Mouse (Mus musculus) cerebellum, adult 11 months (tissue): ENCODE results near the gene Tmem168.
A peak's percentile ranks its signal among the peaks of the same experiment; 100 is the strongest.

ENCODE experiments used
- DNase-seq: peaks from one replicate; pipeline ENCODE4 v3.0.0; 2022

Tmem168 gene

DNA sequence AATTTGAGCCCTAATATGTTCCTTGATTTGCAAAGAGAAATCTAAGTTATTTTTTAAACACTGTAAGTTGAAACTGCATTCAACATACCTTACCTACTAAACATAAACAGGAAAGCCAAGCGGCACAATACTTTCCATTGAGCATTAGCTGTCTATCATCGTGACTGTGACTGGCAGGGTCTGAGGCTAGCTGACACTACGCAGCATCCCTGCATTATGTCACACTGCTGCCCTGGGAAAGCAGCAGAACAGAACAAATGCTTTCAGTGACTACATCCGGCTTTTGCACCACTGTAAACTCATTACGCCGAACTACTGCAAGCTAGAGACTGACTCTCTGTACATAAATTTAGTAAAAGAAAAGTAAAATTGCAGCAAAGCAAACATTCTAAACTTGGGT is 23.1 kb downstream of the Tmem168 start:
- DNase-seq = no peak

- DNase-seq = no peak
Measured at GRCm38 (mm10) chr6:13582075-13582474, 25.8 kb downstream of the Tmem168 start.

- no peak for DNase-seq
Measured at GRCm38 (mm10) chr6:13565734-13566133, 42.2 kb downstream of the Tmem168 start.

- no peak for DNase-seq
Measured at GRCm38 (mm10) chr6:13555266-13555665, 52.6 kb downstream of the Tmem168 start.

- peak; percentile 9 for DNase-seq
Measured at GRCm38 (mm10) chr6:13541761-13542160, 66.1 kb downstream of the Tmem168 start.

GRCm38 (mm10) chr6:13537275-13537964 is 70.5 kb downstream of the Tmem168 start:
- DNase-seq = no peak
